Mouse (Mus musculus) heart, embryonic 12.5 days (tissue): Measurements from ENCODE around the gene Gm6904. TPM values are rescaled to one million over a fixed set of nuclear protein-coding genes. Genes with fewer than 3 reads are reported as not detected.

Experiments used
- ATAC-seq: fragments of 200-750 bp; cut with Nextera tagmentation; 2 replicates; pipeline ENCODE4 v1.8.0; 2017; ENCODE audit warnings: moderate TSS enrichment, moderate library complexity; ENCODE audit not compliant: insufficient number of reproducible peaks, low FRiP score
- H3K27ac ChIP-seq: fragments of 300-500 bp; sonication (generic); 2 replicates; pipeline ENCODE4 v1.5.1; 2016; ENCODE audit warnings: mild to moderate bottlenecking, moderate library complexity; ENCODE audit not compliant: poor library complexity, severe bottlenecking
- H3K27me3 ChIP-seq: fragments of 300-500 bp; sonication (generic); replicated peaks from 2 replicates; pipeline ENCODE4 v1.6.1; 2016; ENCODE audit warnings: mild to moderate bottlenecking, moderate library complexity
- H3K36me3 ChIP-seq: fragments of 300-500 bp; sonication (generic); 2 replicates; pipeline ENCODE4 v1.6.1; 2016; ENCODE audit warnings: mild to moderate bottlenecking, moderate library complexity
- H3K4me1 ChIP-seq: fragments of 300-500 bp; sonication (generic); replicated peaks from 2 replicates; pipeline ENCODE4 v1.6.1; 2016; ENCODE audit warnings: mild to moderate bottlenecking
- H3K4me2 ChIP-seq: fragments of 300-500 bp; sonication (generic); 2 replicates; pipeline ENCODE4 v1.6.1; 2016; ENCODE audit warnings: mild to moderate bottlenecking, moderate library complexity
- H3K4me3 ChIP-seq: fragments of 300-500 bp; sonication (generic); 2 replicates; pipeline ENCODE4 v1.5.1; 2016; ENCODE audit warnings: mild to moderate bottlenecking
- H3K9ac ChIP-seq: fragments of 300-500 bp; sonication (generic); 2 replicates; pipeline ENCODE4 v1.6.1; 2016; ENCODE audit warnings: mild to moderate bottlenecking, moderate library complexity
- H3K9me3 ChIP-seq: fragments of 300-500 bp; sonication (generic); replicated peaks from 2 replicates; pipeline ENCODE4 v1.6.1; 2016; ENCODE audit warnings: mild to moderate bottlenecking, moderate library complexity
- WGBS: fragments of 180-500 bp; shearing (Covaris S2); methylation state at CpG from one replicate; pipeline ENCODE4 v1.1.7; 2016; 5-methylcytosine and 5-hydroxymethylcytosine counted together
- polyA plus RNA-seq: library from polyadenylated mRNA; unstranded; fragments of >200 nt; fragmentation: Nextera tagmentation; extraction: Ambion mirVana; gene quantifications from 2 replicates; pipeline ENCODE4 v1.2.1, GENCODE M21; 2016

Gene Gm6904
- polyA plus RNA-seq, 1 experiment from 2014 or later = not detected

GRCm38 (mm10) chr14:59209816-59210215 is 50.2 kb downstream of the Gm6904 start:
- Histone ChIP-seq H3K27ac (no peak overlapping the region), H3K9ac (no peak overlapping the region), H3K4me1 (peaks cover 15% of the 10 kb centered on the region), H3K27me3 (no peaks in the 10 kb centered on the region), H3K4me3 (no peak overlapping the region), H3K4me2 (no peak overlapping the region), H3K36me3 (peaks cover 27% of the 10 kb centered on the region), H3K9me3 (no peaks in the 10 kb centered on the region)
- 85% methylated on average over 2 of the region's 2 CpGs for WGBS
- no peak for ATAC-seq

- no peak overlapping the region for H3K4me3 ChIP-seq
- no peak for ATAC-seq
- WGBS = 83% methylated on average over 7 of the region's 7 CpGs
- H3K36me3 ChIP-seq = peaks cover 20% of the 10 kb centered on the region
- no peaks in the 10 kb centered on the region for H3K27me3 ChIP-seq
- H3K4me2 ChIP-seq = no peak overlapping the region
- no peak overlapping the region for H3K9ac ChIP-seq
- H3K4me1 ChIP-seq = peaks cover 20% of the 10 kb centered on the region
- H3K27ac ChIP-seq = no peak overlapping the region
- H3K9me3 ChIP-seq = no peaks in the 10 kb centered on the region
Observed at GRCm38 (mm10) chr14:59209003-59209402, 51.0 kb downstream of the Gm6904 start.

GRCm38 (mm10) chr14:59205976-59206583 is 53.9 kb downstream of the Gm6904 start:
- peaks cover 27% of the 10 kb centered on the region for H3K4me1 ChIP-seq
- 68% methylated on average over 10 of the region's 10 CpGs for WGBS
- no peak overlapping the region for H3K4me2 ChIP-seq

DNA sequence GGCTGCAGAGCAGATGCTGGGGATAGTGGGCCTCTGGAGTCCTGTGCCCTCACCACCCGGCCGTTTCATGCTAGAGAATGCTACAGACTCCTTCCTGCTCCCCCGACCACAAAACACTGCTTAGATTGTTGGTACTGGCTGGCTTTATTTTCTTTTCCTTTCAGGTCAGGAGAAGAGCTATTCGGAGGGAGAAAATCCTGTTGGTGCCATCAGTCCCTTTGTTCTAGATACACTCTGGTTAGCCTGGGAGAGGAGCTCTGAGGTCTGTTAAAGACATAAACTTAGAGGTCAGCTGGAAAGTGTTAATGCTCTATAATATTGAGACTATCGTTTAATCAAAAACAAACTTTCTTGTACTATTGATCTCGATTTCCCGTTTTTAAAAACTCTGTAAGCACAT is 54.6 kb downstream of the Gm6904 start:
- no peak for ATAC-seq
- Histone ChIP-seq H3K4me3 (no peak overlapping the region), H3K9me3 (no peaks in the 10 kb centered on the region), H3K4me1 (peaks cover 27% of the 10 kb centered on the region), H3K27me3 (no peaks in the 10 kb centered on the region), H3K9ac (no peak overlapping the region), H3K27ac (no peak overlapping the region), H3K4me2 (no peak overlapping the region), H3K36me3 (peaks cover 5% of the 10 kb centered on the region; the same call in 1 of the 2 replicates)
- 41% methylated on average over 7 of the region's 7 CpGs for WGBS

More at GRCm38 (mm10) chr14:59205976-59206583, 53.9 kb downstream of the Gm6904 start:
- Histone ChIP-seq H3K4me3 (no peak overlapping the region), H3K27me3 (no peaks in the 10 kb centered on the region), H3K9me3 (no peaks in the 10 kb centered on the region), H3K9ac (no peak overlapping the region), H3K36me3 (peaks cover 10% of the 10 kb centered on the region; the same call in 1 of the 2 replicates), H3K27ac (no peak overlapping the region)
- ATAC-seq = no peak

GRCm38 (mm10) chr14:59201604-59202215 is 58.3 kb downstream of the Gm6904 start:
- H3K4me3 ChIP-seq = peak overlapping the region; percentile 90
- no peaks in the 10 kb centered on the region for H3K36me3 ChIP-seq
- H3K27me3 ChIP-seq = no peaks in the 10 kb centered on the region
- H3K27ac ChIP-seq = peak overlapping the region; percentile 96
- H3K4me1 ChIP-seq = peaks cover 27% of the 10 kb centered on the region
- ATAC-seq = no peak
- H3K9me3 ChIP-seq = no peaks in the 10 kb centered on the region
- peak overlapping the region; percentile 91 for H3K9ac ChIP-seq
- 2% methylated on average over 21 of the region's 21 CpGs for WGBS
- H3K4me2 ChIP-seq = peak overlapping the region; percentile 71

DNA sequence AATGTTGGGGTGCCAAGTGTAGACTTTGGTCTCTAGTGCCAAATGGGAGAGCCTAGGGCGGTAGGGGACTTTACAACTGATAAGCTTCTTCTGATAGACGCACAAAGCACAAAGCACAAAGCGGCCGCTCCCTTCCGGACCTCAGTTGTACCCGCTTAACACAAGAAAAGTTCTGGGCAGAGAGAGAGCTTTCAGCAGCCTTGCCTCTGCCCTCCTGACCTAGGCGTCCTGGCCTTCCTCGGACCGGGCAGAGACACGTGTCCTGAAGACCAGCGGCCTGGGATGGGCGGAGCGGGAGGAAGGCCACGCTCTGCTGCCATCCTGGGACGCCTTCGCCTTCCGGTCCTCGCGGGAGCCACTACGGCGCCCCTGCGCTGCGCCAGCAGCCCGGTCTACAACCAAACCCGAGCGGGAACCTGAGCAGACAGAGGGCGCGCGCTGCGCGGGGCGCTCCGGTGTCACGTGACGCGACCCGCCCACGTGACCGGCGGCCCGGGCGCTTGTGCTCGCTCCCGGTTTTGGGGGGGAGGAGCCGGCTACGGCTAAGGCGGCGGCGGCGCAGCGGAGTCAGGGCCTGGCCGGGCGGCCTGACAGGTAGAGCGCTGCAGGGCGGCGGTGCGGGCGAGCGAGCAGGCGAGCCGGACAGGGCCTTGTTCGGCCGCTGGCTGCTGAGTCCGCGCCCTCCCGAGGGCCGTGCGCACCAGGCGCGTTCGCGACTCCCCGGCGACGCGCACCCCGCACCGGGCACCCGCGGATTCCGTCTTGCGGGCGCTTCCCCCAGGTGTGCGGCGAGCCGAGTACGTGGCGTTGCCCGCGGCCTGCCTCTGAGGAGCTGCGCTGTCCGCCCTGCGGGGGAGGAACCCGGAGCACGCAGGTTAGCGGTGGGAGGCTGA is 59.1 kb downstream of the Gm6904 start, which contains the start of gene Rcbtb1:
TSS of gene Rcbtb1 (plus strand) at position 499 of the 893 bp plus-strand sequence.
- Histone ChIP-seq H3K36me3 (no peaks in the 10 kb centered on the region), H3K4me1 (peaks cover 21% of the 10 kb centered on the region), H3K27me3 (no peaks in the 10 kb centered on the region), H3K9ac (peak within 1 kb of the TSS; percentile 91), H3K9me3 (no peaks in the 10 kb centered on the region), H3K27ac (peak within 1 kb of the TSS; percentile 96), H3K4me3 (peak within 1 kb of the TSS; percentile 90), H3K4me2 (peak within 1 kb of the TSS; percentile 71)
- WGBS = under 1% methylated on average over 94 of the region's 96 CpGs
- ATAC-seq = peak; percentile 96

Other genes with a start within 250 kb of the Gm6904 start
- not detected in 2 replicates for gene 1700129C05Rik, start 117.3 kb downstream of the Gm6904 start, polyA plus RNA-seq
- not detected in 2 replicates for gene Gm5142, start 81.5 kb downstream of the Gm6904 start, polyA plus RNA-seq
- gene Rcbtb1, start 59.0 kb downstream of the Gm6904 start, polyA plus RNA-seq = 33.3 TPM in 2 replicates
- gene Phf11a, start 37.3 kb upstream of the Gm6904 start, polyA plus RNA-seq = 0.15 TPM in 1 of 2 replicates, not detected in the other
- 0.33 and 0.45 TPM in 2 replicates for gene Phf11b, start 81.1 kb upstream of the Gm6904 start, polyA plus RNA-seq
- 0.78 and 0.99 TPM in 2 replicates for gene Phf11d, start 105.3 kb upstream of the Gm6904 start, polyA plus RNA-seq
- gene Phf11c, start 135.2 kb upstream of the Gm6904 start, polyA plus RNA-seq = 0.43 and 0.46 TPM in 2 replicates
- gene Setdb2, start 180.7 kb upstream of the Gm6904 start, polyA plus RNA-seq = 7.4 and 9.0 TPM in 2 replicates
- 28.6 and 28.7 TPM in 2 replicates for gene Cab39l, start 180.8 kb upstream of the Gm6904 start, polyA plus RNA-seq